Mouse (Mus musculus): ENCODE measurements at regions not wholly inside any gene's neighbourhood (a gene's known extent, or its start where the extent isn't known, plus 50 kb on each side); places are given as distances from the start of the nearest gene placed in this dataset.
A peak's percentile ranks its signal among the peaks of the same experiment; 100 is the strongest.

GRCm38 (mm10) chr12:107844631-107845030, 158.8 kb downstream of the Bcl11b start:
- DNase-seq (ENCODE audit: low spot score), result no peak
- H3K9me3 ChIP-seq (replicated peaks), result no peaks in the 10 kb centered on the region
- WGBS, result 94% methylated on average over 5 of the region's 5 CpGs

GRCm38 (mm10) chr12:107850591-107850990, 152.8 kb downstream of the Bcl11b start:
- 94% methylated on average over 7 of the region's 7 CpGs for WGBS
- Histone ChIP-seq H3K36me3 (no peaks in the 10 kb centered on the region), H3K9me3 (replicated peaks) (no peaks in the 10 kb centered on the region), H3K4me3 (no peak overlapping the region), H3K27me3 (ENCODE audit: low read depth, poor library complexity, severe bottlenecking) (no peaks in the 10 kb centered on the region), H3K27ac (no peak overlapping the region), H3K4me1 (0 out of 2 replicates have a peak, but pooled peaks cover 2% of the 10 kb centered on the region)
- no peak for DNase-seq (ENCODE audit: low spot score)

More at GRCm38 (mm10) chr12:107844631-107845030, 158.8 kb downstream of the Bcl11b start:
- H3K36me3 ChIP-seq, result no peaks in the 10 kb centered on the region
- no peak overlapping the region for H3K27ac ChIP-seq
- no peak overlapping the region for H3K4me3 ChIP-seq
- H3K4me1 ChIP-seq, result no peaks in the 10 kb centered on the region
- no peaks in the 10 kb centered on the region for H3K27me3 ChIP-seq (ENCODE audit: low read depth, poor library complexity, severe bottlenecking)

- Histone ChIP-seq H3K27ac (no peak overlapping the region), H3K27me3 (ENCODE audit: low read depth, poor library complexity, severe bottlenecking) (no peaks in the 10 kb centered on the region), H3K4me3 (no peak overlapping the region), H3K36me3 (no peaks in the 10 kb centered on the region), H3K9me3 (replicated peaks) (no peaks in the 10 kb centered on the region), H3K4me1 (0 out of 2 replicates have a peak, but pooled peaks cover 3% of the 10 kb centered on the region)
- 67% methylated on average over 7 of the region's 7 CpGs for WGBS
- DNase-seq (ENCODE audit: low spot score), result no peak
Measured at GRCm38 (mm10) chr12:107852921-107853320, 150.5 kb downstream of the Bcl11b start.

- Histone ChIP-seq H3K9me3 (replicated peaks) (no peaks in the 10 kb centered on the region), H3K4me3 (no peak overlapping the region), H3K36me3 (no peaks in the 10 kb centered on the region), H3K27me3 (ENCODE audit: low read depth, poor library complexity, severe bottlenecking) (no peaks in the 10 kb centered on the region), H3K4me1 (peaks cover 20% of the 10 kb centered on the region), H3K27ac (no peak overlapping the region)
- no peak for DNase-seq (ENCODE audit: low spot score)
- 76% methylated on average over 4 of the region's 4 CpGs for WGBS
Measured at GRCm38 (mm10) chr12:107855547-107855946, 147.9 kb downstream of the Bcl11b start.

GRCm38 (mm10) chr12:107856421-107857043, 146.9 kb downstream of the Bcl11b start:
- H3K9me3 ChIP-seq (replicated peaks), result no peaks in the 10 kb centered on the region
- WGBS, result 75% methylated on average over 6 of the region's 6 CpGs
- H3K27me3 ChIP-seq (ENCODE audit: low read depth, poor library complexity, severe bottlenecking), result no peaks in the 10 kb centered on the region
- H3K27ac ChIP-seq, result no peak overlapping the region
- DNase-seq (ENCODE audit: low spot score), result no peak
- H3K4me1 ChIP-seq, result peaks cover 20% of the 10 kb centered on the region
- H3K4me3 ChIP-seq, result no peak overlapping the region
- H3K36me3 ChIP-seq, result no peaks in the 10 kb centered on the region

DNA sequence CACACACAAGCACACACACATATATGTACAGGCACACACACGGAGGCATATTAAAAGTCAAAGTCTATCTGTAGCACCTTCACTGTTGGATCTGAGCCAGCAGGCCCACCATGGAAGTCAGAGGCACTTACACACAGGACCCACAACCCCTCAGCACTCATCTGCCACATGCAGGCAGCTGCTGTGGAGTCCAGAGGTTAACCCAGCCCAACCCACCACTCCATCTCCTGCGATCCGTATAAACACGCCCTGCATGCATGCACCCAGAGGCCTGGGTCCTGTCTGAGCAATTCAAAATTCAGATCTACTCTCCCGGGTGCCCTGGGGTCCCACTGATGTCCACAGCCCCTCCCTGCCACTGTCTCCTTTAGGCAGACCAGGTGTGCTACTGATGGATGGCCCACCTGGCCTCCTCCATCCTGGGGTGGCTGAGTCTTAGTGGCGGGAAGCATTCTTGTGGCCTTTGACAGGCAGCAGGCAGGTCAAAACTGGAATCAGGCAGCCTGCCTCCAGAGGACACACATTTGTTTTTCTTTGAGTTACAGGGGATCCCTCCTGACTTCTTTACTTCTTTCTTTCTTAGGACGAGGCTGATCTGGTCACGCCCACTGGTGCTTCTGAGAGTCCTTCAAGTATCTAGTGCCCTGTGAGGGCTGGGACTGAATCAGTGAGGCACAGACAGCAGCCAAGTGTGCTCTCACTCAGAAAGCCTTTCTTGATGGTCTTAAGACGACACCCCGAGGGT, 144.7 kb downstream of the Bcl11b start:
- no peaks in the 10 kb centered on the region for H3K36me3 ChIP-seq
- H3K27me3 ChIP-seq (ENCODE audit: low read depth, poor library complexity, severe bottlenecking), result no peaks in the 10 kb centered on the region
- H3K4me3 ChIP-seq, result no peak overlapping the region
- peak overlapping the region; percentile 56; the same call in 1 of the 2 replicates for H3K27ac ChIP-seq
- peaks cover 20% of the 10 kb centered on the region for H3K4me1 ChIP-seq
- peak; percentile 51 for DNase-seq (ENCODE audit: low spot score)
- WGBS, result 60% methylated on average over 10 of the region's 10 CpGs
- no peaks in the 10 kb centered on the region for H3K9me3 ChIP-seq (replicated peaks)

DNA sequence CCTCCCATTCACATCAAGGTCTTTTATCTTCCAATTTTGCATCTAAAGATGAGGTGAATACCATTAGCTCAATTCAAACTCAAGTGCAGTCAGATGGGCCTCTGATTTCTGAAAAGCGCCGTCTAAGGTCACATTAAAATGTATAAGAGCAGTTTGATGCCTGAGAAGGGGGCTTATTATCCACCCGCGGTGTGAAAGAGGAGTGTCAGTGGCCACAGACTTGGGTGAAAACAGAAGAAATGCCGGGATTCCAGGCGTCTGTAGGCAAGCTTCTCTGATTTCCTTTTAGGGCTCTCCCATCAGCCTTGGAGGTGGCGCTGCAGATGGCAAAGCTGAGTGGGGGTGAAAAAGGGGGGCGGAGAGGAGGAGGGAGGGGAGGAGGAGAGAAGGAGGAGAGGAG, 143.7 kb downstream of the Bcl11b start:
- Histone ChIP-seq H3K9me3 (replicated peaks) (no peaks in the 10 kb centered on the region), H3K27me3 (ENCODE audit: low read depth, poor library complexity, severe bottlenecking) (no peaks in the 10 kb centered on the region), H3K36me3 (no peaks in the 10 kb centered on the region), H3K4me1 (peaks cover 20% of the 10 kb centered on the region), H3K27ac (no peak overlapping the region), H3K4me3 (no peak overlapping the region)
- DNase-seq (ENCODE audit: low spot score), result no peak
- WGBS, result 31% methylated on average over 8 of the region's 8 CpGs

GRCm38 (mm10) chr12:107860358-107860757, 143.0 kb downstream of the Bcl11b start:
- Histone ChIP-seq H3K27me3 (ENCODE audit: low read depth, poor library complexity, severe bottlenecking) (no peaks in the 10 kb centered on the region), H3K36me3 (no peaks in the 10 kb centered on the region), H3K9me3 (replicated peaks) (no peaks in the 10 kb centered on the region), H3K4me3 (no peak overlapping the region), H3K27ac (no peak overlapping the region), H3K4me1 (peaks cover 20% of the 10 kb centered on the region)
- WGBS, result 88% methylated on average over 6 of the region's 6 CpGs
- no peak for DNase-seq (ENCODE audit: low spot score)

Measured in limb, embryonic 10.5 days (tissue).